Mouse (Mus musculus) yolk sac, embryonic 10.5 days (tissue): ENCODE data around the gene Tead1.

ENCODE experiments used
- DNase-seq: peaks from one replicate; pipeline ENCODE4 v3.0.0-alpha.2; 2017; ENCODE audit warnings: low spot score

The Tead1 gene

GRCm38 (mm10) chr7:112779636-112780035, 100.5 kb downstream of the Tead1 start:
- no peak for DNase-seq

GRCm38 (mm10) chr7:112780910-112781309, 101.8 kb downstream of the Tead1 start:
- peak; percentile 86 for DNase-seq

GRCm38 (mm10) chr7:112781987-112782386, 102.9 kb downstream of the Tead1 start:
- no peak for DNase-seq

- DNase-seq, result no peak
Observed at GRCm38 (mm10) chr7:112784278-112784677, 105.2 kb downstream of the Tead1 start.

- DNase-seq, result no peak
Observed at GRCm38 (mm10) chr7:112785271-112785670, 106.2 kb downstream of the Tead1 start.

- no peak for DNase-seq
Observed at GRCm38 (mm10) chr7:112786556-112787225, 107.6 kb downstream of the Tead1 start.

- DNase-seq, result no peak
Observed at GRCm38 (mm10) chr7:112787281-112787680, 108.2 kb downstream of the Tead1 start.

GRCm38 (mm10) chr7:112788321-112788751, 109.2 kb downstream of the Tead1 start:
- peak; percentile 84 for DNase-seq

GRCm38 (mm10) chr7:112789693-112790092, 110.6 kb downstream of the Tead1 start:
- DNase-seq, result no peak

GRCm38 (mm10) chr7:112790334-112790733, 111.2 kb downstream of the Tead1 start:
- DNase-seq, result peak; percentile 34

GRCm38 (mm10) chr7:112792679-112793078, 113.6 kb downstream of the Tead1 start:
- no peak for DNase-seq

- no peak for DNase-seq
Observed at GRCm38 (mm10) chr7:112793903-112794302, 114.8 kb downstream of the Tead1 start.

- DNase-seq, result no peak
Observed at GRCm38 (mm10) chr7:112794481-112794880, 115.4 kb downstream of the Tead1 start.

GRCm38 (mm10) chr7:112797526-112798321, 118.6 kb downstream of the Tead1 start:
- DNase-seq, result no peak

GRCm38 (mm10) chr7:112801706-112802105, 122.6 kb downstream of the Tead1 start:
- no peak for DNase-seq

GRCm38 (mm10) chr7:112806718-112807400, 127.7 kb downstream of the Tead1 start:
- no peak for DNase-seq

GRCm38 (mm10) chr7:112807401-112807751, 128.3 kb downstream of the Tead1 start:
- peak; percentile 40 for DNase-seq

GRCm38 (mm10) chr7:112810752-112811151, 131.6 kb downstream of the Tead1 start:
- no peak for DNase-seq

GRCm38 (mm10) chr7:112812037-112812775, 133.1 kb downstream of the Tead1 start:
- no peak for DNase-seq

GRCm38 (mm10) chr7:112813163-112813562, 134.0 kb downstream of the Tead1 start:
- no peak for DNase-seq

GRCm38 (mm10) chr7:112813731-112814306, 134.7 kb downstream of the Tead1 start:
- DNase-seq, result no peak

GRCm38 (mm10) chr7:112816016-112816415, 136.9 kb downstream of the Tead1 start:
- DNase-seq, result no peak
